Comparison of ENCODE assay signal across 17 mouse cellular contexts in genomic region chr8:84460698-84461097, GRCm38 (mm10).
DNase-seq lines count a peak whose midpoint lies in the region; ATAC-seq and TF ChIP-seq lines count a peak whose summit lies in the region.
"Had no signal": no experiment of that assay in that cellular context is flagged by ENCODE, and none has a peak within 500 bp of the region (broad histone marks: within the 10 kb centered on the region; RNA-seq: fewer than 3 reads in every experiment).

No protein-coding gene starts in this region.

- no peak overlapping the region for H3K4me3 ChIP-seq in heart, embryonic 10.5 days
- H3K4me3 ChIP-seq in lung, adult 2 months (replicated peaks; ENCODE audit: extremely low read depth, low read depth, low read length), result no peak overlapping the region
- H3K4me3 ChIP-seq in forebrain, embryonic 15.5 days, result no peak overlapping the region
- H3K4me3 ChIP-seq: embryonic facial prominence, embryonic 13.5 days; hindbrain, embryonic 15.5 days; midbrain, embryonic 12.5 days; stomach, embryonic 15.5 days had no signal

- no peak for TF ChIP-seq POLR2A in lung, adult 2 months (IDR thresholded peaks at IDR 0.05; ENCODE audit: borderline replicate concordance, extremely low read depth, low read depth, low read length)

- TF ChIP-seq CTCF in lung, adult 2 months (IDR thresholded peaks at IDR 0.05; ENCODE audit: insufficient read depth, low read length), result no peak

- intact Hi-C loops in heart, postnatal 36 days (cut with DNase I), result no loop called here

- H3K27me3 ChIP-seq in heart, embryonic 10.5 days (ENCODE audit: insufficient read depth, poor library complexity, severe bottlenecking), result no peaks in the 10 kb centered on the region
- no peaks in the 10 kb centered on the region for H3K27me3 ChIP-seq in forebrain, embryonic 15.5 days
- H3K27me3 ChIP-seq: embryonic facial prominence, embryonic 13.5 days; hindbrain, embryonic 15.5 days; midbrain, embryonic 12.5 days; stomach, embryonic 15.5 days had no signal

- no peak overlapping the region for H3K4me2 ChIP-seq in forebrain, embryonic 15.5 days (replicated peaks)
- H3K4me2 ChIP-seq: embryonic facial prominence, embryonic 13.5 days; hindbrain, embryonic 15.5 days; liver, embryonic 11.5 days; midbrain, embryonic 12.5 days; stomach, embryonic 15.5 days had no signal

- peak overlapping the region; percentile 42; the same call in 1 of the 2 replicates for H3K27ac ChIP-seq in heart, embryonic 10.5 days
- no peak overlapping the region for H3K27ac ChIP-seq in forebrain, embryonic 15.5 days (replicated peaks)
- H3K27ac ChIP-seq: embryonic facial prominence, embryonic 13.5 days; midbrain, embryonic 12.5 days; stomach, embryonic 15.5 days had no signal

- H3K9ac ChIP-seq in forebrain, embryonic 15.5 days (replicated peaks), result no peak overlapping the region
- H3K9ac ChIP-seq: embryonic facial prominence, embryonic 13.5 days; hindbrain, embryonic 15.5 days; midbrain, embryonic 12.5 days; stomach, embryonic 15.5 days had no signal

- no peaks in the 10 kb centered on the region for H3K36me3 ChIP-seq in heart, embryonic 10.5 days
- peaks cover 23% of the 10 kb centered on the region for H3K36me3 ChIP-seq in forebrain, embryonic 15.5 days
- H3K36me3 ChIP-seq: embryonic facial prominence, embryonic 13.5 days; stomach, embryonic 15.5 days had no signal

- DNase-seq in heart, embryonic 10.5 days (ENCODE audit: low spot score), result no peak
- no peak for DNase-seq in heart, postnatal 36 days
- DNase-seq in lung, postnatal 10 days, result peak; percentile 4
- no peak for DNase-seq in lung, adult 2 months
- DNase-seq in R1 (ENCODE audit: low read depth, low spot score), result peak; percentile 45
- DNase-seq in heart, postnatal 4 days, result peak; percentile 34
- DNase-seq: adrenal gland, adult 8-10 months; B cell, adult 2 months; cerebellum, adult 8-10 months; kidney, adult 11 months; thymus, adult 18-20 months had no signal

- H3K4me1 ChIP-seq in heart, embryonic 10.5 days, result peaks cover 22% of the 10 kb centered on the region
- no peaks in the 10 kb centered on the region for H3K4me1 ChIP-seq in lung, adult 2 months (ENCODE audit: control insufficient read depth, insufficient read depth, low read length)
- H3K4me1 ChIP-seq in forebrain, embryonic 15.5 days, result peaks cover 6% of the 10 kb centered on the region
- H3K4me1 ChIP-seq: embryonic facial prominence, embryonic 13.5 days; stomach, embryonic 15.5 days had no signal

- H3K9me3 ChIP-seq in heart, embryonic 10.5 days, result peaks cover 7% of the 10 kb centered on the region; the same call in 1 of the 2 replicates
- H3K9me3 ChIP-seq in forebrain, embryonic 15.5 days, result peaks cover 6% of the 10 kb centered on the region; the same call in 1 of the 2 replicates
- H3K9me3 ChIP-seq: stomach, embryonic 15.5 days had no signal

- 36% methylated on average over 2 of the region's 2 CpGs for WGBS in heart, embryonic 10.5 days
- WGBS in lung, adult 2 months, result 40% methylated on average over 2 of the region's 2 CpGs
- 84% methylated on average over 2 of the region's 2 CpGs for WGBS in forebrain, embryonic 15.5 days

- ATAC-seq in forebrain, embryonic 15.5 days (replicated peaks), result no peak

Comparison
In these comparisons a context has a peak if more than half of its experiments do, and no peak if none do; other contexts are left out.
1. DNase-seq: peak in lung, postnatal 10 days (single experiment), R1 (single experiment) and heart, postnatal 4 days (single experiment); none in heart, embryonic 10.5 days (single experiment), heart, postnatal 36 days (0 of 2) and lung, adult 2 months (single experiment).